Comparison of ENCODE assay signal across 12 mouse cellular contexts in the genomic region with DNA sequence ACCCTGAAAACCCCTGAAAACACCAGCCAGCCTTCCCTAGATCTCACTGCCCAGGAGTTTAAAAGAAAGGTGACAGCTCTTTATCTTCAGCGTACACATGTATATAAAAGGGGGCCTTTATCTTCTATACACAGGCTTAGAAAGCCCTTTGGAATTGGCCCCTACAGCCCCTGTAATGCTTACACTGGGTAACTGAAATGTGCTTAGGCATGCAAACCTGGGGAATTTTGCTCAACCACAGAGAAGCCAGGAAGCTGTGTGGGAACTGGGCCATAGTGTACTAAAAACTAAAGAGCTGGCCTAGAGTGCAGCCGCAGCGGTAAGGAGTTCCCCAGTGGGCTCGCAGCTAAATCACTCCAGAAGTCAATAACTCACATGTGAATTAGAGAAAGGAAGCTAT. TPM values are rescaled to one million over a fixed set of nuclear protein-coding genes. Genes with fewer than 3 reads are reported as not detected.
A peak's percentile ranks its signal among the peaks of the same experiment; 100 is the strongest.
DNase-seq lines count a peak whose midpoint lies in the region; ATAC-seq and TF ChIP-seq lines count a peak whose summit lies in the region.
"Had no signal": no experiment of that assay in that cellular context is flagged by ENCODE, and none has a peak within 500 bp of the region (broad histone marks: within the 10 kb centered on the region; RNA-seq: fewer than 3 reads in every experiment).

No protein-coding gene starts in this region.

- intact Hi-C loops in gastrocnemius, postnatal 14 days (cut with DNase I; ENCODE audit: low total_unique reads): no loop called here

- ATAC-seq in G1E (ENCODE audit: extremely low read depth, insufficient number of reproducible peaks, low FRiP score, poor library complexity, severe bottlenecking): peak; percentile 56
- peak; percentile 80 for ATAC-seq in heart, embryonic 11.5 days (replicated peaks; ENCODE audit: insufficient number of reproducible peaks, low FRiP score, low TSS enrichment)
- peak; percentile 89 for ATAC-seq in liver, embryonic 11.5 days (replicated peaks; ENCODE audit: low FRiP score)
- no peak for ATAC-seq in activated CD4-positive, CD25-positive, alpha-beta regulatory T cell, adult 4 months

- no peak for TF ChIP-seq CTCF in G1E (IDR thresholded peaks at IDR 0.05; ENCODE audit: low read depth, low read length)

- 77% methylated on average over 4 of the region's 4 CpGs for WGBS in heart, embryonic 11.5 days (ENCODE audit: insufficient replicate concordance)
- 46% methylated on average over 4 of the region's 4 CpGs for WGBS in liver, embryonic 11.5 days

- no peak overlapping the region; the same call in 1 of the 2 replicates for H3K4me3 ChIP-seq in G1E (ENCODE audit: low read depth, low read length)
- H3K4me3 ChIP-seq in heart, embryonic 11.5 days (ENCODE audit: low read depth, low read length): no peak overlapping the region
- H3K4me3 ChIP-seq in liver, embryonic 11.5 days (ENCODE audit: low read depth, low read length): no peak overlapping the region
- H3K4me3 ChIP-seq: heart, embryonic 13.5 days; neural tube, embryonic 12.5 days had no signal

- peak overlapping the region; percentile 22; the same call in 1 of the 2 replicates for H3K4me2 ChIP-seq in heart, embryonic 11.5 days
- H3K4me2 ChIP-seq in liver, embryonic 11.5 days: peak overlapping the region; percentile 51
- H3K4me2 ChIP-seq: heart, embryonic 13.5 days; neural tube, embryonic 12.5 days had no signal

- H3K27me3 ChIP-seq in G1E (ENCODE audit: insufficient read depth, low read length): no peaks in the 10 kb centered on the region
- H3K27me3 ChIP-seq in heart, embryonic 11.5 days (ENCODE audit: control insufficient read depth, insufficient read depth, low read length): no peaks in the 10 kb centered on the region
- H3K27me3 ChIP-seq in liver, embryonic 11.5 days (replicated peaks; ENCODE audit: control insufficient read depth, insufficient read depth, low read length): no peaks in the 10 kb centered on the region
- H3K27me3 ChIP-seq: heart, embryonic 13.5 days; neural tube, embryonic 12.5 days had no signal

- peak overlapping the region; percentile 38; the same call in 1 of the 2 replicates for H3K27ac ChIP-seq in heart, embryonic 11.5 days (ENCODE audit: low read depth, low read length)
- peak overlapping the region; percentile 84 for H3K27ac ChIP-seq in liver, embryonic 11.5 days (ENCODE audit: low read depth, low read length)
- H3K27ac ChIP-seq: heart, embryonic 13.5 days; neural tube, embryonic 12.5 days had no signal

- no peak overlapping the region for H3K9ac ChIP-seq in heart, embryonic 11.5 days (ENCODE audit: low read depth, low read length)
- peak overlapping the region; percentile 50 for H3K9ac ChIP-seq in liver, embryonic 11.5 days (ENCODE audit: low read depth, low read length)
- H3K9ac ChIP-seq: heart, embryonic 13.5 days; neural tube, embryonic 12.5 days had no signal

- DNase-seq in gastrocnemius, adult 18-20 months (ENCODE audit: low spot score): peak; percentile 21
- no peak for DNase-seq in gastrocnemius, postnatal 14 days
- peak; percentile 39 for DNase-seq in G1E (ENCODE audit: low spot score)
- DNase-seq in liver, embryonic 11.5 days (ENCODE audit: low spot score): no peak
- no peak for DNase-seq in left cerebral cortex, adult 11 months (ENCODE audit: low spot score)
- no peak for DNase-seq in cerebellum, postnatal 10 days
- DNase-seq: adrenal gland, adult 8-10 months; lung, postnatal 14 days had no signal

- peaks cover 91% of the 10 kb centered on the region for H3K4me1 ChIP-seq in G1E (ENCODE audit: insufficient read depth, low read depth, low read length)
- no peaks in the 10 kb centered on the region for H3K4me1 ChIP-seq in heart, embryonic 11.5 days (ENCODE audit: control insufficient read depth, insufficient read depth, low read length)
- H3K4me1 ChIP-seq in liver, embryonic 11.5 days (replicated peaks; ENCODE audit: control insufficient read depth, insufficient read depth, low read length): peaks cover 66% of the 10 kb centered on the region

- no peaks in the 10 kb centered on the region for H3K9me3 ChIP-seq in G1E (replicated peaks)
- H3K9me3 ChIP-seq in heart, embryonic 11.5 days (replicated peaks; ENCODE audit: control insufficient read depth, low read length): no peaks in the 10 kb centered on the region
- no peaks in the 10 kb centered on the region for H3K9me3 ChIP-seq in liver, embryonic 11.5 days (ENCODE audit: control insufficient read depth, low read length)
- H3K9me3 ChIP-seq: heart, embryonic 13.5 days; neural tube, embryonic 12.5 days had no signal

- H3K36me3 ChIP-seq in G1E (replicated peaks): peaks cover 70% of the 10 kb centered on the region
- H3K36me3 ChIP-seq in heart, embryonic 11.5 days (ENCODE audit: control insufficient read depth, insufficient read depth, low read length): no peaks in the 10 kb centered on the region
- H3K36me3 ChIP-seq in liver, embryonic 11.5 days (ENCODE audit: control insufficient read depth, insufficient read depth, low read length): peaks cover 12% of the 10 kb centered on the region; the same call in 1 of the 2 replicates
- H3K36me3 ChIP-seq: neural tube, embryonic 12.5 days had no signal

RNA-seq across cellular contexts. Expression of gene Pon2, which starts 6.8 kb away (rescaled TPM):
- 10 to 100 TPM; 18.2 to 19.2 TPM for total RNA-seq in gastrocnemius, adult 18-20 months (2021)
- total RNA-seq in gastrocnemius, postnatal 14 days (2021): 10 to 100 TPM; 16.1 to 17.1 TPM
- total RNA-seq in G1E (2014; fragmentation: Nextera tagmentation): 94.6 and 95.6 TPM in 2 replicates
- 54.5 and 58.7 TPM in 2 replicates for total RNA-seq in G1E (2017)
- polyA plus RNA-seq in G1E (2012): 31.9 and 36.5 TPM in 2 replicates
- 34.6 and 38.7 TPM in 2 replicates for polyA plus RNA-seq in heart, embryonic 11.5 days (2014; fragmentation: Nextera tagmentation; extraction: Ambion mirVana)
- 60.1 and 61.2 TPM in 2 replicates for polyA plus RNA-seq in liver, embryonic 11.5 days (2014; fragmentation: Nextera tagmentation; extraction: Ambion mirVana)
- polyA plus RNA-seq in activated CD4-positive, CD25-positive, alpha-beta regulatory T cell, adult 4 months (2017; shearing (Covaris generic)): 10 to 100 TPM; 66.2 to 71.5 TPM

RNA-seq across cellular contexts. Expression of gene Pon3, which starts 35.4 kb away (rescaled TPM):
- 10 to 100 TPM; 35.3 to 37.3 TPM for total RNA-seq in gastrocnemius, adult 18-20 months (2021)
- 10 to 100 TPM; 20.6 to 29.9 TPM for total RNA-seq in gastrocnemius, postnatal 14 days (2021)
- 75.7 and 101 TPM in 2 replicates for total RNA-seq in G1E (2014; fragmentation: Nextera tagmentation)
- total RNA-seq in G1E (2017): 48.2 and 48.5 TPM in 2 replicates
- polyA plus RNA-seq in G1E (2012): 1.5 and 1.9 TPM in 2 replicates
- polyA plus RNA-seq in heart, embryonic 11.5 days (2014; fragmentation: Nextera tagmentation; extraction: Ambion mirVana): 32.0 and 35.2 TPM in 2 replicates
- polyA plus RNA-seq in liver, embryonic 11.5 days (2014; fragmentation: Nextera tagmentation; extraction: Ambion mirVana): 17.8 and 18.5 TPM in 2 replicates
- polyA plus RNA-seq in activated CD4-positive, CD25-positive, alpha-beta regulatory T cell, adult 4 months (2017; shearing (Covaris generic)): 10 to 100 TPM; 22.0 to 28.1 TPM

Comparison
In these comparisons a context has a peak if more than half of its experiments do, and no peak if none do; other contexts are left out.
1. DNase-seq: peak in gastrocnemius, adult 18-20 months (single experiment) and G1E (single experiment); none in gastrocnemius, postnatal 14 days (single experiment), liver, embryonic 11.5 days (single experiment), left cerebral cortex, adult 11 months (single experiment) and cerebellum, postnatal 10 days (0 of 2).